Mouse (Mus musculus) frontal cortex, postnatal 10 days (tissue): ENCODE data around the gene Rpa2.
"Not testable (repeated sequence)": the region's sequence is repeated elsewhere in the genome, so short reads cannot be mapped to it uniquely, and the experiment has no call there.

Source experiments
- DNase-seq, 2 experiments: peaks; one replicate each; pipeline ENCODE4 v3.0.0; 2022; ENCODE audit warnings: low spot score in 2 of 2, mixed read lengths in 1 of 2

The Rpa2 gene

GRCm38 (mm10) chr4:132767914-132768876, at the start of gene Rpa2:
Rpa2 (plus strand) TSS chr4:132768332.
- DNase-seq, result peak; percentile 97 to 98

GRCm38 (mm10) chr4:132728233-132728632, 39.9 kb upstream of the Rpa2 start:
- no peak for DNase-seq

- no peak for DNase-seq
Observed at GRCm38 (mm10) chr4:132731616-132732015, 36.5 kb upstream of the Rpa2 start.

- DNase-seq, result peak; percentile 59 to 79
Observed at GRCm38 (mm10) chr4:132732148-132732684, 35.9 kb upstream of the Rpa2 start, which contains the start of gene Xkr8. Xkr8 (minus strand) TSS chr4:132732546.

- no peak for DNase-seq
Observed at GRCm38 (mm10) chr4:132733071-132733770, 34.9 kb upstream of the Rpa2 start.

GRCm38 (mm10) chr4:132734766-132735165, 33.4 kb upstream of the Rpa2 start:
- DNase-seq, result no peak

- no peak for DNase-seq
Observed at GRCm38 (mm10) chr4:132735389-132735788, 32.7 kb upstream of the Rpa2 start.

- DNase-seq, result no peak
Observed at GRCm38 (mm10) chr4:132735894-132736293, 32.2 kb upstream of the Rpa2 start.

GRCm38 (mm10) chr4:132737154-132737553, 31.0 kb upstream of the Rpa2 start:
- not testable (repeated sequence) for DNase-seq

- DNase-seq, result no peak
Observed at GRCm38 (mm10) chr4:132741491-132741890, 26.6 kb upstream of the Rpa2 start.

GRCm38 (mm10) chr4:132743992-132744911, 23.9 kb upstream of the Rpa2 start:
- peak; percentile 41 to 66 for DNase-seq

GRCm38 (mm10) chr4:132746911-132747517, 21.1 kb upstream of the Rpa2 start:
- no peak for DNase-seq

- DNase-seq, result no peak
Observed at GRCm38 (mm10) chr4:132747664-132748259, 20.4 kb upstream of the Rpa2 start.

- DNase-seq, result no peak
Observed at GRCm38 (mm10) chr4:132748778-132749177, 19.4 kb upstream of the Rpa2 start.

- no peak for DNase-seq
Observed at GRCm38 (mm10) chr4:132749258-132749982, 18.7 kb upstream of the Rpa2 start.

- DNase-seq, result no peak
Observed at GRCm38 (mm10) chr4:132752992-132753391, 15.1 kb upstream of the Rpa2 start.

GRCm38 (mm10) chr4:132756974-132757373, 11.2 kb upstream of the Rpa2 start, which contains the start of gene Smpdl3b:
Smpdl3b (minus strand) TSS chr4:132757252.
- peak; percentile 54 to 62 for DNase-seq

GRCm38 (mm10) chr4:132757633-132758351, 10.3 kb upstream of the Rpa2 start:
- DNase-seq, result no peak

- DNase-seq, result no peak
Observed at GRCm38 (mm10) chr4:132760296-132760695, 7.8 kb upstream of the Rpa2 start.
